Mouse (Mus musculus) cerebellum, adult 2 months (tissue): ENCODE measurements around the gene Coch.

ENCODE experiments used
- CTCF ChIP-seq: fragments of 200-500 bp; IDR thresholded peaks from 2 replicates; pipeline ENCODE4 v1.5.1; 2011; ENCODE audit warnings: low read depth, mild to moderate bottlenecking, control low read depth, low read length, moderate library complexity, borderline replicate concordance; ENCODE audit not compliant: insufficient read depth
- POLR2A ChIP-seq: fragments of 200-500 bp; IDR thresholded peaks from 2 replicates; pipeline ENCODE4 v1.6.1; 2011; ENCODE audit warnings: low read length, control low read depth, borderline replicate concordance; ENCODE audit not compliant: insufficient read depth

GRCm38 (mm10) chr12:51594030-51594470 lies 909 bp downstream of the Coch start:
- TF ChIP-seq POLR2A = no peak
- TF ChIP-seq CTCF = no peak
